Mouse (Mus musculus) T-helper 2 cell (primary cell): ENCODE data around the gene Ankrd6.

Experiments used
- in situ Hi-C: fragments of 300-600 bp; cut with MboI, MseI; formaldehyde crosslinking; loops from one replicate; pipeline ENCODE4 v1.15.1; 2025; ENCODE audit warnings: high pct_unique_total_duplicates

Gene Ankrd6

GRCm38 (mm10) chr4:32787110-32787509, 163.5 kb downstream of the Ankrd6 start:
- in situ Hi-C loops, result no loop called here

GRCm38 (mm10) chr4:32779996-32780395, 170.6 kb downstream of the Ankrd6 start:
- in situ Hi-C loops, result no loop called here

GRCm38 (mm10) chr4:32770284-32770810, 180.3 kb downstream of the Ankrd6 start:
- in situ Hi-C loops, result loop anchor here (5.0 kb wide), 2 partner anchors 97 to 182 kb away; partner anchors contain the start of gene Ankrd6

GRCm38 (mm10) chr4:32768046-32768445, 182.6 kb downstream of the Ankrd6 start:
- in situ Hi-C loops, result no loop called here

GRCm38 (mm10) chr4:32767471-32767870, 183.2 kb downstream of the Ankrd6 start:
- in situ Hi-C loops, result no loop called here

GRCm38 (mm10) chr4:32757430-32757829, 193.2 kb downstream of the Ankrd6 start:
- in situ Hi-C loops, result no loop called here
